Mouse (Mus musculus): ENCODE data around the gene Gm9774. TPM values are rescaled to one million over a fixed set of nuclear protein-coding genes. Genes with fewer than 3 reads are reported as not detected.

Gm9774 gene
- polyA plus RNA-seq (2021; fragmentation: Nextera tagmentation), result 1.4 and 1.7 TPM in 2 replicates
- long read RNA-seq, experiment 1, partial matches to known transcripts, result 0 of 3 reads
- long read RNA-seq, experiment 1, other reads (novel, unspliced or antisense), result 0 of 3 reads
- long read RNA-seq, experiment 2, transcript Gm9774-202 (1 exons, 1,392 nt), result major isoform, 6 of 6 reads
- long read RNA-seq, experiment 2, partial matches to known transcripts, result 0 of 6 reads
- long read RNA-seq, experiment 2, other reads (novel, unspliced or antisense), result 0 of 6 reads

GRCm38 (mm10) chr3:92429323-92429722 is at the start of gene Gm9774:
Gene Gm9774 (minus strand): TSS chr3:92429423.

GRCm38 (mm10) chr3:92458620-92459019 is 29.4 kb upstream of the Gm9774 start, which contains the start of gene Sprr3:
Gene Sprr3 (minus strand): TSS chr3:92458720.

GRCm38 (mm10) chr3:92438689-92439088 is 9.5 kb upstream of the Gm9774 start, which contains the start of gene Sprr1b:
Gene Sprr1b (minus strand): TSS chr3:92438789.

GRCm38 (mm10) chr3:92432282-92432681 is 3.1 kb upstream of the Gm9774 start, which contains the start of gene Sprr2k:
Gene Sprr2k (plus strand): TSS chr3:92432582.

GRCm38 (mm10) chr3:92417782-92418181 is 11.4 kb downstream of the Gm9774 start, which contains the start of gene Sprr2j-ps:
Gene Sprr2j-ps (plus strand): TSS chr3:92418082.

GRCm38 (mm10) chr3:92407691-92408090 is 21.5 kb downstream of the Gm9774 start, which contains the start of gene Sprr2i:
Gene Sprr2i (plus strand): TSS chr3:92407991.

GRCm38 (mm10) chr3:92385385-92385784 is 43.8 kb downstream of the Gm9774 start, which contains the start of gene Sprr2h:
Gene Sprr2h (plus strand): TSS chr3:92385685.

Other genes starting within 250 kb of the Gm9774 start
- not detected in 2 replicates for gene Sprr2a1, start 213.6 kb downstream of the Gm9774 start, polyA plus RNA-seq (2021; fragmentation: Nextera tagmentation)
- not detected in 2 replicates for gene Sprr2a2, start 213.5 kb downstream of the Gm9774 start, polyA plus RNA-seq (2021; fragmentation: Nextera tagmentation)
- not detected in 2 replicates for gene Sprr2a3, start 144.0 kb downstream of the Gm9774 start, polyA plus RNA-seq (2021; fragmentation: Nextera tagmentation)
- not detected in 2 replicates for gene Sprr2b, start 112.8 kb downstream of the Gm9774 start, polyA plus RNA-seq (2021; fragmentation: Nextera tagmentation)
- not detected in 2 replicates for gene Sprr2d, start 90.3 kb downstream of the Gm9774 start, polyA plus RNA-seq (2021; fragmentation: Nextera tagmentation)
- gene Sprr2e, start 77.3 kb downstream of the Gm9774 start, polyA plus RNA-seq (2021; fragmentation: Nextera tagmentation), result not detected in 2 replicates
- not detected in 2 replicates for gene Sprr2f, start 64.2 kb downstream of the Gm9774 start, polyA plus RNA-seq (2021; fragmentation: Nextera tagmentation)
- not detected in 2 replicates for gene Sprr2h, start 43.7 kb downstream of the Gm9774 start, polyA plus RNA-seq (2021; fragmentation: Nextera tagmentation)
- gene Sprr2i, start 21.4 kb downstream of the Gm9774 start, polyA plus RNA-seq (2021; fragmentation: Nextera tagmentation), result not detected in 2 replicates
- not detected in 2 replicates for gene Sprr2j-ps, start 11.3 kb downstream of the Gm9774 start, polyA plus RNA-seq (2021; fragmentation: Nextera tagmentation)
- gene Sprr2k, start 3.2 kb upstream of the Gm9774 start, polyA plus RNA-seq (2021; fragmentation: Nextera tagmentation), result not detected in 2 replicates
- gene Sprr1b, start 9.4 kb upstream of the Gm9774 start, polyA plus RNA-seq (2021; fragmentation: Nextera tagmentation), result not detected in 2 replicates
- not detected in 2 replicates for gene Sprr3, start 29.3 kb upstream of the Gm9774 start, polyA plus RNA-seq (2021; fragmentation: Nextera tagmentation)
- gene Sprr1a, start 56.5 kb upstream of the Gm9774 start, polyA plus RNA-seq (2021; fragmentation: Nextera tagmentation), result 0.15 TPM in 1 of 2 replicates, not detected in the other
- not detected in 2 replicates for gene Sprr4, start 71.1 kb upstream of the Gm9774 start, polyA plus RNA-seq (2021; fragmentation: Nextera tagmentation)
- gene 2310046K23Rik, start 105.1 kb upstream of the Gm9774 start, polyA plus RNA-seq (2021; fragmentation: Nextera tagmentation), result not detected in 2 replicates
- gene Ivl, start 144.3 kb upstream of the Gm9774 start, polyA plus RNA-seq (2021; fragmentation: Nextera tagmentation), result not detected in 2 replicates
- not detected in 2 replicates for gene Smcp, start 159.6 kb upstream of the Gm9774 start, polyA plus RNA-seq (2021; fragmentation: Nextera tagmentation)
- gene 2210017I01Rik, start 178.1 kb upstream of the Gm9774 start, polyA plus RNA-seq (2021; fragmentation: Nextera tagmentation), result not detected in 2 replicates
- not detected in 2 replicates for gene Lce6a, start 192.2 kb upstream of the Gm9774 start, polyA plus RNA-seq (2021; fragmentation: Nextera tagmentation)
- not detected in 2 replicates for gene Lce1a1, start 218.9 kb upstream of the Gm9774 start, polyA plus RNA-seq (2021; fragmentation: Nextera tagmentation)
- gene Lce1b, start 227.5 kb upstream of the Gm9774 start, polyA plus RNA-seq (2021; fragmentation: Nextera tagmentation), result not detected in 2 replicates
- not detected in 2 replicates for gene Lce1a2, start 240.9 kb upstream of the Gm9774 start, polyA plus RNA-seq (2021; fragmentation: Nextera tagmentation)
- gene Lce1c, start 249.8 kb upstream of the Gm9774 start, polyA plus RNA-seq (2021; fragmentation: Nextera tagmentation), result not detected in 2 replicates